Mouse (Mus musculus) spleen, adult 18-20 months (tissue): Measurements from ENCODE around the gene Jmjd8.

Experiments
- DNase-seq, 2 experiments: peaks; one replicate each; pipeline ENCODE4 v3.0.0; 2022; ENCODE audit warnings: mixed read lengths in 2 of 2

The Jmjd8 gene

GRCm38 (mm10) chr17:25880196-25880910 is 51.7 kb downstream of the Jmjd8 start, which contains the start of gene Wfikkn1:
Wfikkn1 (minus strand) TSS chr17:25880858.
- no peak for DNase-seq

DNA sequence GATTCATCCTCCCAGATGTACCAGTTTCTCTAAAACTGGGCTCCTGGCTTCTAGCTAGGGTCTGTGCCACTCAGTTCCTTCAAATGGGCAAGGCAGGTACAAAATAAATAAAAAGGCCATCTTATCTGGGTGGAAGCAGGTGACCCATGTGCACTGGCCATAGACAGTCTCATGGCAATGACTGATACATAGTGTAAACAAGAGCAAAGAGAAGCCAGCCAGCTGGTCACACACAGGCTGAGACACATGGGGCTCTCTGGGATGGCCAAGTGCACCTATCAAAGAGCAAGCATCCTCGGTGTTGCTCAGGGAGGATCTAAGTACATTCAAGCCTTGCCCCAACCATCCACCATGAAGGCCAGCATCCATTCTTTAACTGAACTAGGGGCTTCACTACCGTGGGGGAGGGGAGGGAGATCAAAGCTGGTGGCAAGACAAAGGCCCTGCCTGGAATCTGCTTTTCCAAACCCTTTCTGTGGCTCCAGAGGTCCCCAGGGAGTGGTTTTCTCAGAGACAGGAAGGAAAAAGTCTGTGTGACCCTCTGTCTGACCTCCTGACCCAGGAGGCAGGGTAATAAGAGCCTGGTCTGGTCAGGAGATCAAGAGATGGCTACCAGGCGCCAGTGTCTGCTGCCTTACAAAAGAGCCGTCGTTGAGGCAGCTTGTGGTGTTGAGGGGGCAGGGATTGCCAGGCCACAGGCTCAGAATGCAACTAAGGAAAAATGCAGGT is 52.4 kb downstream of the Jmjd8 start:
- no peak for DNase-seq
